Mouse (Mus musculus): ENCODE results near the gene Dcaf5. TPM values are rescaled to one million over a fixed set of nuclear protein-coding genes. Genes with fewer than 3 reads are reported as not detected.

Dcaf5 gene
- 10 to 100 TPM in 1 of 2 experiments, 1 to 10 TPM in 1; 2.2 to 17.5 TPM for polyA plus RNA-seq (2012; fragmentation: generic; extraction: Trizol)

DNA sequence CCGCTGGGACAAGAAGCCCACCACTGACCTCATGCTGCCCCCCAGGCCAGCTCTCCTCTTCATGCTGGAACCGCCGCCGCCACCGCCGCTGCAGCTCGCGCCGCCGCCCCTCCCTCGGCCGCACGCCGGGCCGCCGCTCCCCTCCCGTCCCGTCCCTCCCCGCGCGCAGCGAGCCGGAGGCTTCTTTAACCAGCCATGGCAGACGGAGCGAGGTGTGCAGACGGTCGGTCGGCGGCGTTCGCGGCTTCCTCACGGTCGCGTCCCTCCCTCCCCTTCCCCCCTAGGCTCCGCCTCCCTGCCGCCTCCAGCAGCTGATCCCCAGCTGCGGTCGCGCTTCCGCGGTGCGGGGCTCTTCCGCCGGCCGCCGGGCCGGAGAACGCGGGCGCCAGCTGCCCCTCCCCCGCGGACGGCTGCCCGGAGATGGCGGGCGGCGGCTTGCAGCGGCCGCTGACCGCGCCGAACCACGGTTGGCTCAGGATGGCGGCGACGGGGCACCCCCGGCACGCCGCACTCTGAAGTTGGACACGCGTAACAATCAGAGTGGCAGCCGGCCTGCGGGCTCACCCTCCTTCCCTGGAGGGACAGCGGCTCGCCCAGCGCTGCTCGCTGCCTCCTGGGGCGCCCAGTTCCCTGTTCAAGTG lies at the start of gene Dcaf5:
Gene Dcaf5 (minus strand): TSS at position 266 of the 641 bp plus-strand sequence.

DNA sequence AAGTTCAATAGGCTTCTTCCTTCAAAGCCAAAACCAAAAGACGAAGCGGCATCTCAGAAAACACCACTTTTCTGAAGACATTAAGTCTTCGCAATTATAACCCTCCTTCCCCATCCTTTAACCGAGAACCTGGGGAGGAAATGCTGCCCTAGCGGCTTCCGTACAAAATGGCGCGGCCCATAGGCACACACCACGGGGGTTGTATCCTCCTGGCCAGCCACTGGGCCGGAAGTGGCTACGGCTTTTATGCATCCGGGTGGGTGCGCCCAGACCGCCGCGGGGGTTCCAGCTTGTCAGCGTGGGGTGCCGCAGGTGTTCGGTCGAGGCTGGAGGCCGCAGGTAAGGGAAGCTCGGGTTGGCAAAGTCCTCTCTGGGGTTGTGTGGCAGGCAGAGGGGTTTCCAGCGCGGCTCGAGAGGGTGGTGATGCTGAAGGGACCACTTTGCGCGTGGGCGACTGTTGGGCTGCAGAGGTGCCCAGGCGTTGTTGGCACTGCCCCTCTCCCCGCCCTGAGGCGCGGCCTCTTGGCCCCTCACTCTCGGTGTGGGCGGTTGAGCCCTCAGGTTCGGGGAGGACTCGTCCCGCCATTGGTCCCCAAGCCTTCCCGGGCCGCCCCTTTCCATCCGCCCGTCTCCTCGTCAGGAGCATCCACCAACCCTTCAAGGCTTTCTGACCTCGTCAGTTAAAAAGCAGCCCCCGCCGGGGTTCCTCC lies 26.7 kb upstream of the Dcaf5 start, which contains the start of gene Exd2:
Gene Exd2 (plus strand): TSS at position 154 of the 710 bp plus-strand sequence.

Other genes with a start within 250 kb of the Dcaf5 start
- gene Actn1, start 176.2 kb downstream of the Dcaf5 start, polyA plus RNA-seq (2012; fragmentation: generic; extraction: Trizol): 100 to 1,000 TPM; 104 to 118 TPM
- 1 to 10 TPM in 1 of 2 experiments, under 1 TPM in 1; 0.55 to 6.4 TPM for gene Exd2, start 26.5 kb upstream of the Dcaf5 start, polyA plus RNA-seq (2012; fragmentation: generic; extraction: Trizol)
- gene Galnt16, start 81.7 kb upstream of the Dcaf5 start, polyA plus RNA-seq (2012; fragmentation: generic; extraction: Trizol): under 1 TPM; under 0.01 to 0.25 TPM
- 10 to 100 TPM in 1 of 2 experiments, 1 to 10 TPM in 1; 1.8 to 14.6 TPM for gene Slc39a9, start 207.3 kb upstream of the Dcaf5 start, polyA plus RNA-seq (2012; fragmentation: generic; extraction: Trizol)
- 100 to 1,000 TPM; 122 to 152 TPM for gene Erh, start 207.7 kb upstream of the Dcaf5 start, polyA plus RNA-seq (2012; fragmentation: generic; extraction: Trizol)